Mouse (Mus musculus) brain, adult 10 weeks (tissue): ENCODE measurements around the gene Oosp3. TPM values are rescaled to one million over a fixed set of nuclear protein-coding genes. Genes with fewer than 3 reads are reported as not detected.

Experiments
- polyA plus RNA-seq: library from polyadenylated mRNA; stranded (reverse); fragments of 350-450 nt; fragmentation: Illumina TruSeq; extraction: RNeasy Lipid Tissue Mini Kit (QIAGEN cat#74804); gene quantifications from one replicate; pipeline ENCODE4 v1.2.3, GENCODE M21; 2015; ENCODE audit warnings: low read depth, low replicate concordance

Gene Oosp3
- polyA plus RNA-seq: not detected

GRCm38 (mm10) chr19:11696755-11697154 lies at the start of gene Oosp3:
Oosp3 (plus strand) TSS chr19:11697055.

GRCm38 (mm10) chr19:11660459-11660858 lies 36.4 kb upstream of the Oosp3 start, which contains the start of gene Oosp2:
Oosp2 (minus strand) TSS chr19:11660559.

GRCm38 (mm10) chr19:11690839-11691238 lies 6.0 kb upstream of the Oosp3 start, which contains the start of gene Oosp1:
Oosp1 (minus strand) TSS chr19:11691150.

GRCm38 (mm10) chr19:11747298-11747697 lies 50.4 kb downstream of the Oosp3 start, which contains the start of gene Gif:
Gif (plus strand) TSS chr19:11747554.

Other genes with a start within 250 kb of the Oosp3 start
- 1.8 TPM for gene Ms4a6c, start 227.7 kb upstream of the Oosp3 start, polyA plus RNA-seq
- 0.70 TPM for gene Gm8369, start 211.1 kb upstream of the Oosp3 start, polyA plus RNA-seq
- gene Ms4a6b, start 180.5 kb upstream of the Oosp3 start, polyA plus RNA-seq: 3.6 TPM
- gene Ms4a4d, start 160.3 kb upstream of the Oosp3 start, polyA plus RNA-seq: not detected
- 1.9 TPM for gene Ms4a6d, start 92.2 kb upstream of the Oosp3 start, polyA plus RNA-seq
- not detected for gene Ms4a2, start 73.3 kb upstream of the Oosp3 start, polyA plus RNA-seq
- not detected for gene Ms4a3, start 56.2 kb upstream of the Oosp3 start, polyA plus RNA-seq
- gene Oosp2, start 36.5 kb upstream of the Oosp3 start, polyA plus RNA-seq: not detected
- not detected for gene Oosp1, start 5.9 kb upstream of the Oosp3 start, polyA plus RNA-seq
- not detected for gene Gif, start 50.5 kb downstream of the Oosp3 start, polyA plus RNA-seq
- 59.0 TPM for gene Mrpl16, start 73.3 kb downstream of the Oosp3 start, polyA plus RNA-seq
- gene Stx3, start 122.3 kb downstream of the Oosp3 start, polyA plus RNA-seq: 34.6 TPM
- not detected for gene Olfr1417, start 142.2 kb downstream of the Oosp3 start, polyA plus RNA-seq
- gene Olfr1418, start 164.0 kb downstream of the Oosp3 start, polyA plus RNA-seq: not detected
- not detected for gene Olfr1419, start 178.1 kb downstream of the Oosp3 start, polyA plus RNA-seq
- gene Olfr1420, start 189.5 kb downstream of the Oosp3 start, polyA plus RNA-seq: not detected
- 13.3 TPM for gene Patl1, start 215.3 kb downstream of the Oosp3 start, polyA plus RNA-seq